Mouse (Mus musculus): Measurements from ENCODE around the gene Abcc10.
A peak's percentile ranks its signal among the peaks of the same experiment; 100 is the strongest.

The Abcc10 gene

DNA sequence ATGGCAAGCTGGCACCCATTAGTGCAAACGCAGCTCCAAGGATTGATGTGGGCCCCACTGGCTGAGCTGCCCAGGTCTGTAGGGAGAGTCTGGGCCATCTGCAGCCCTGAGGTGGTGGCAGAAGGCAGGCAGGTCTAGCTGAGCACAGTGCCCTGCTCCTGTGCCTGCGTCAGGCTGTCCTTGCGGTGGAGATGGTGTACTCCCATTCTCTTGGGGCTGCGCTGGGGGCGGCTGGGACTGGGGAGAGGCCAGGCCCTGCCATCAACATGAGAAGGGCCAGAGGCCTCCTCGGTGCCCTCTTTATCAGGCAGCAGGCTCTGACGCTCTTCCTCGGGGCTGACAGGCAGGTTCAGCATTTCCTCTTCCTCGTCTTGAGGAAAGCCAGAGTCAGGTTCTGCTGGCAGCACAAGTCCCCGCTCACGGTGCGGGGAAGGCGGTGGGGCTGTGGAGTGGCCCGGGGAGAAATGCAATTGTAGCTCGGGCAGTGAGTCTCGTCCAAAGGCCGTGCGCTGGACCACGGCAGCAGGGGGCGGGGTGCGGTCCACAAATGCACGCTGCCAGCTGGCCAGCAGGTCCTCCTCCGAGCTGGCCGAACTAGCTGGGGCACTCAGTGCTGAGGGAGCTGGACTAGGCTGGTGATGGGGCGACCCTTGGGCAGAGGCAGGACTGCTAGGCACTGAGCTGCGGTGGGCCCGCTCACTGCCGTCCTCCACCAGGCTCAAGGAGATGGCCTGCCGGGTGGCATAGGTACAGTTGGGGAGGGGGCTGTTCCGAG, 69.7 kb downstream of the Abcc10 start:
- DNase-seq (ENCODE audit: low spot score), result no peak

DNA sequence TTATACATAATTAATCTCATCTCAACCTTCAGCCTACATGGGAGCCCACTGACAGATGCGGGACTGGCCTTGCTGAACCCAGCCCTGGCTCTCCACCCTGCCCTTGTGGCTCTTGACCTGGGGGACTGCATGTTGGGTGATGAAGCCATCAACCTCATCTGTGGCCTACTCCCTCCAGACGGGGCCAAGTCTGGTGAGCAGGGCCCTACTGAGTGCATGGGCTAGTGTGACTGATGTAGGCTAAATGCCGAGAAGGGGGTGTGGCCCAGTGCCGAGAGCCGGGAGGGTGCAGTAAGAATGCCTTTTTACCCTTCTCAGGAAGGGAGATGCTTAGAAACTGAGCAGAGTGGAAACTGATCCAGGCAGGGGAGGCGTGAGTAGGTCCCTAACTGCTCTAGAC, 73.0 kb downstream of the Abcc10 start:
- no peak for DNase-seq (ENCODE audit: low spot score)

DNA sequence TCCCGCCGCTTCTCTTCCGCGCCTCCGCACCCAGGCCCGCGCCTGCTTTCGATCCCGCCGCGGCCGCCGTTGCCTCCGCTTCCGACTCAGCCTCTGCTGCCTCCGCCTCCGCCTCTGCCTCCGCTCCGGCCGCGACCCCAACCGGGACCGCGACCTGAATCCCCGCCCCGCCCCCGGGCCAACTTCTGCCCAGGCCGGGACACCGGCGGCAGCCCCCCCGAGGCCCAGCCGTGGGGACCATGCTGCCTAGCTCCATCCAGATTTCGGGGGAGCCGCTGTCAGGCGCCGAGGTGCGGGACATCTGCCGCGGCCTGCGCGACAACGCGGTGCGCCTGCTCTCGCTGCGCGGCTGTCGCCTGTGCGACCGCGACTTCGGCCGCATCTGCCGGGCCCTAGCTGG, 74.0 kb downstream of the Abcc10 start:
- DNase-seq (ENCODE audit: low spot score), result no peak

DNA sequence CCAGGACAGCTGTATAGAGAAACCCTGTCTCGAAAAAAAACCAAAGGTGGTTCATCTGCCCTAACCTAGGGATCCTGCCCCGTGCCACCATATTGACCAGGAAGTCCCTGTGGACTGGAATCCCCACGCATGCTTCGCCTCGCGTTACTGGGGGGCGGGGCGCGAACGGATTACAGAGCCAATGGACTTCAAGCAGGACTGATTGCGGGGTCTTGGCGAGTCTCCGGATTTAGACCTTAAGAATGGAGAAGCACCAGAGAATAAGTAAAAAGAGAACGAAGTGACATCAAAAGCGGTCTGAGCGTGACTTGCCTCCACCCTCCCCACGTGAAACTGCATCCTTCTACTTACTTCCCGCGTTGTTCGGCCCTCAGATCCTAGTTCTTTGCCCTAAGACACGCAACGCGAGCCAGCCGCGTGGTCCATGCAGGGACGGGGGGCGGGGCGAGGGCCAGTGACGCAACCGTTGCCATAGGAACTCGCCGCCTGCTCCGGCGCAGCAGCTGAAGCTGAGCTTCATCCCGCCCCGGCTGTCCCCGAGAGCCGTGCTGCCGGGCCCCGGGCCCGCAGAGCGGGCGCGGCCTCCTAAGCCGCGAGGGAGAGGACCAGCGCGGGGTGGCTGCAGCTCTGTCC, 74.6 kb downstream of the Abcc10 start, which contains the start of gene Lrrc73:
Gene Lrrc73, plus strand, starts transcription at position 80 of the 633 bp plus-strand sequence.
- DNase-seq (ENCODE audit: low spot score), result peak; percentile 82
